Comparison of ENCODE assay signal across 8 mouse cellular contexts in the genomic region with DNA sequence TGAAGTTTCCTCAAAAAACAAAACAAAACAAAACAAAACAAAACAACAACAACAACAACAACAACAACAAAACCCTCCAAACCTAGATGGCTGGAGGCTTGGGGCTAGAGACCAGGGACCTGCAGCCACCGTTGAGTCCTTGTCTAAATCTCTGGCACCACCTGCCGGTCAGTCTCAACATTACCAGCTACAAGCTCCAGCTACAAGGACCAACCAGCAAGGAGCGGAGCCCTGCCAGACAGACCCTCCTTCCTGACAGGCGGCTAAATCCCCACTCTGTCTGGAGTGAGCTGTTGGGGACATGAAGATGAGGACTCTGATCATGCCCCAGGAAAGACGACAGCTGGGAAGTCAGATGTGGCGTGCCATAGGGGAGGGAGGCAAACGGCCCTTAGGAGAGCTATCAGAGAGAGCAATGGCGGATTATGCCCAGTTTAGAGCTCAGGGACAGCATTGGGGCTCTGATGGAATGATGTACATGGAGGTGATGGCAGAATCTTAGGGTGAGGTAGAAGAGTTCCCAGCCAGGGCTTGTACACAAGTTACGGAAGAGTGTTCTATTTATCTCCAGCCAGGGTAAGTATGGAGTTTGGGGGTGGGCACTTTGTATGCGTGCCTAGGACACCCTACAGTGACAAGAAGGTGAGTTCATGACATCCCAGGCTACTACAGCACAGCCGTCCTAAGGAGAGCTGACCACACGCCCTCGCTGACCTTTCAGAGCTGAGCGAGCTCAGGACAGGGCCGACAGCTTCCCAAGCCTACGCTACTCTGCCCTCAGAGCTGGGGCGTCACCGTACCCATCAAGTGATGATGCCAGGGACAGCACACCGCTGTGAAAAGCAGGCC. TPM values are rescaled to one million over a fixed set of nuclear protein-coding genes. Genes with fewer than 3 reads are reported as not detected.
DNase-seq lines count a peak whose midpoint lies in the region; ATAC-seq lines count a peak whose summit lies in the region.

No protein-coding gene starts in this region.

- H3K4me2 ChIP-seq in embryonic facial prominence, embryonic 14.5 days (ENCODE audit: low read depth, low read length), result no peak overlapping the region
- H3K4me2 ChIP-seq in kidney, embryonic 15.5 days, result no peak overlapping the region

- H3K4me1 ChIP-seq in embryonic facial prominence, embryonic 14.5 days (ENCODE audit: control insufficient read depth, insufficient read depth, low read length), result no peaks in the 10 kb centered on the region
- peaks cover 12% of the 10 kb centered on the region for H3K4me1 ChIP-seq in heart, embryonic 10.5 days
- H3K4me1 ChIP-seq in kidney, embryonic 15.5 days, result no peaks in the 10 kb centered on the region

- H3K27me3 ChIP-seq in embryonic facial prominence, embryonic 14.5 days (replicated peaks; ENCODE audit: control insufficient read depth, insufficient read depth, low read length), result no peaks in the 10 kb centered on the region
- H3K27me3 ChIP-seq in heart, embryonic 10.5 days (ENCODE audit: insufficient read depth, poor library complexity, severe bottlenecking), result no peaks in the 10 kb centered on the region
- H3K27me3 ChIP-seq in kidney, embryonic 15.5 days, result no peaks in the 10 kb centered on the region

- H3K4me3 ChIP-seq in embryonic facial prominence, embryonic 14.5 days (ENCODE audit: low read depth, low read length), result no peak overlapping the region
- H3K4me3 ChIP-seq in heart, embryonic 10.5 days, result no peak overlapping the region
- H3K4me3 ChIP-seq in kidney, embryonic 15.5 days (replicated peaks), result no peak overlapping the region

- H3K27ac ChIP-seq in embryonic facial prominence, embryonic 14.5 days (replicated peaks; ENCODE audit: low read depth, low read length), result no peak overlapping the region
- no peak overlapping the region for H3K27ac ChIP-seq in heart, embryonic 10.5 days
- no peak overlapping the region for H3K27ac ChIP-seq in kidney, embryonic 15.5 days

- 63% methylated on average over 19 of the region's 19 CpGs for WGBS in embryonic facial prominence, embryonic 14.5 days
- WGBS in heart, embryonic 10.5 days, result 56% methylated on average over 19 of the region's 19 CpGs
- 59% methylated on average over 19 of the region's 19 CpGs for WGBS in kidney, embryonic 15.5 days

- peak; percentile 90 for ATAC-seq in embryonic facial prominence, embryonic 14.5 days (ENCODE audit: low read depth)
- ATAC-seq in kidney, embryonic 15.5 days (replicated peaks; ENCODE audit: low FRiP score), result peak; percentile 64; the same call in 1 of the 2 replicates

- H3K36me3 ChIP-seq in embryonic facial prominence, embryonic 14.5 days (ENCODE audit: control insufficient read depth, insufficient read depth, low read length), result peaks cover 57% of the 10 kb centered on the region
- peaks cover 67% of the 10 kb centered on the region for H3K36me3 ChIP-seq in heart, embryonic 10.5 days
- H3K36me3 ChIP-seq in kidney, embryonic 15.5 days, result peaks cover 52% of the 10 kb centered on the region

- H3K9ac ChIP-seq in embryonic facial prominence, embryonic 14.5 days (ENCODE audit: low read depth, low read length), result no peak overlapping the region
- H3K9ac ChIP-seq in kidney, embryonic 15.5 days, result no peak overlapping the region

- no peaks in the 10 kb centered on the region for H3K9me3 ChIP-seq in embryonic facial prominence, embryonic 14.5 days (ENCODE audit: control insufficient read depth, low read length)
- H3K9me3 ChIP-seq in heart, embryonic 10.5 days, result no peaks in the 10 kb centered on the region
- H3K9me3 ChIP-seq in kidney, embryonic 15.5 days (replicated peaks), result no peaks in the 10 kb centered on the region

- DNase-seq in A20 (ENCODE audit: low read depth, low spot score) (peak; percentile 74), liver (peak; percentile 78)
- peak; percentile 81 to 83 for DNase-seq in adrenal gland, postnatal 36 days
- peak; percentile 89 for DNase-seq in embryonic facial prominence, embryonic 14.5 days (ENCODE audit: low spot score)
- DNase-seq in heart, embryonic 10.5 days (ENCODE audit: low spot score), result peak; percentile 92
- DNase-seq in naive thymus-derived CD4-positive, alpha-beta T cell, adult 2 months (ENCODE audit: low read depth), result peak; percentile 89
- peak; percentile 62 to 87 for DNase-seq in spleen, postnatal 4 days (ENCODE audit: low spot score in 2 of 2)

RNA-seq across cellular contexts. Expression of a gene that starts 33.9 kb away (rescaled TPM):
- 100 to 1,000 TPM; 430 to 487 TPM for total RNA-seq in adrenal gland, postnatal 36 days (2021)
- 110 and 112 TPM in 2 replicates for polyA plus RNA-seq in embryonic facial prominence, embryonic 14.5 days (2014; fragmentation: Nextera tagmentation; extraction: Ambion mirVana)
- 113 and 129 TPM in 2 replicates for polyA plus RNA-seq in heart, embryonic 10.5 days (2016; fragmentation: Nextera tagmentation; extraction: Ambion mirVana)
- 125 and 130 TPM in 2 replicates for polyA plus RNA-seq in kidney, embryonic 15.5 days (2015; fragmentation: Nextera tagmentation; extraction: Ambion mirVana)
